ENCODE assay signal across 8 mouse cellular contexts in genomic region chr5:125433793-125434337, GRCm38 (mm10). TPM values are rescaled to one million over a fixed set of nuclear protein-coding genes. Genes with fewer than 3 reads are reported as not detected.
DNase-seq lines count a peak whose midpoint lies in the region; ATAC-seq and TF ChIP-seq lines count a peak whose summit lies in the region.

TSS of gene Dhx37 (minus strand) at chr5:125434121.

- ATAC-seq in G1E (ENCODE audit: extremely low read depth, insufficient number of reproducible peaks, low FRiP score, poor library complexity, severe bottlenecking), result peak; percentile 99
- ATAC-seq in forebrain, embryonic 16.5 days, result peak; percentile 97
- ATAC-seq in lung, embryonic 14.5 days (ENCODE audit: insufficient read depth), result peak; percentile 98

- H3K27me3 ChIP-seq in G1E (ENCODE audit: insufficient read depth, low read length), result no peaks in the 10 kb centered on the region
- H3K27me3 ChIP-seq in forebrain, embryonic 16.5 days (replicated peaks; ENCODE audit: control insufficient read depth, insufficient read depth, low read length), result no peaks in the 10 kb centered on the region
- no peaks in the 10 kb centered on the region for H3K27me3 ChIP-seq in lung, embryonic 14.5 days (ENCODE audit: insufficient read depth, low read length)
- no peaks in the 10 kb centered on the region for H3K27me3 ChIP-seq in thymus, adult 2 months (ENCODE audit: control insufficient read depth, insufficient read depth, low read length)

- intact Hi-C loops in heart, postnatal 36 days (cut with DNase I), result loop anchor here (2.0 kb wide), 1 partner anchor 19 kb away; no protein-coding TSS in a partner anchor

- peak; percentile 84 for TF ChIP-seq POLR2A in olfactory bulb, adult 2 months (IDR thresholded peaks at IDR 0.05; ENCODE audit: insufficient read depth, low read depth, low read length)
- peak; percentile 68 for TF ChIP-seq POLR2A in thymus, adult 2 months (IDR thresholded peaks at IDR 0.05; ENCODE audit: control insufficient read depth, extremely low read depth, insufficient read depth, low read length, poor library complexity)

- DNase-seq in G1E (ENCODE audit: low spot score), result peak; percentile 94
- DNase-seq in cerebellum, adult 18-20 months, result peak; percentile 94 to 96
- DNase-seq in heart, postnatal 36 days, result peak; percentile 90 to 92
- peak; percentile 94 for DNase-seq in layer of hippocampus, adult 2 months (ENCODE audit: low spot score in 2 of 2)
- peak; percentile 98 for DNase-seq in lung, embryonic 14.5 days
- DNase-seq in thymus, adult 2 months, result peak; percentile 89

- under 1% methylated on average over 46 of the region's 46 CpGs for WGBS in forebrain, embryonic 16.5 days
- WGBS in lung, embryonic 14.5 days, result under 1% methylated on average over 46 of the region's 46 CpGs
- under 1% methylated on average over 46 of the region's 46 CpGs for WGBS in olfactory bulb, adult 2 months
- WGBS in thymus, adult 2 months, result under 1% methylated on average over 46 of the region's 46 CpGs

- H3K4me3 ChIP-seq in G1E (ENCODE audit: low read depth, low read length), result peak within 1 kb of the TSS; percentile 94
- H3K4me3 ChIP-seq in forebrain, embryonic 16.5 days (replicated peaks; ENCODE audit: low read length), result peak within 1 kb of the TSS; percentile 99
- H3K4me3 ChIP-seq in layer of hippocampus, adult 2 months, result peak within 1 kb of the TSS; percentile 67
- peak within 1 kb of the TSS; percentile 92 for H3K4me3 ChIP-seq in lung, embryonic 14.5 days (ENCODE audit: low read depth, low read length)
- peak within 1 kb of the TSS; percentile 87 for H3K4me3 ChIP-seq in olfactory bulb, adult 2 months (ENCODE audit: insufficient read depth, low read depth, low read length)
- peak within 1 kb of the TSS; percentile 99 for H3K4me3 ChIP-seq in thymus, adult 2 months (ENCODE audit: control insufficient read depth, insufficient read depth, low read length)

- H3K36me3 ChIP-seq in G1E (replicated peaks), result peaks cover 40% of the 10 kb centered on the region
- peaks cover 24% of the 10 kb centered on the region for H3K36me3 ChIP-seq in forebrain, embryonic 16.5 days (ENCODE audit: control insufficient read depth, insufficient read depth)
- H3K36me3 ChIP-seq in lung, embryonic 14.5 days (ENCODE audit: insufficient read depth), result peaks cover 29% of the 10 kb centered on the region
- H3K36me3 ChIP-seq in thymus, adult 2 months (ENCODE audit: control insufficient read depth, insufficient read depth, low read length), result peaks cover 6% of the 10 kb centered on the region

- no peaks in the 10 kb centered on the region for H3K9me3 ChIP-seq in G1E (replicated peaks)
- no peaks in the 10 kb centered on the region for H3K9me3 ChIP-seq in forebrain, embryonic 16.5 days (ENCODE audit: control insufficient read depth, low read length)
- no peaks in the 10 kb centered on the region for H3K9me3 ChIP-seq in lung, embryonic 14.5 days (ENCODE audit: low read depth, low read length)

- TF ChIP-seq CTCF in G1E (IDR thresholded peaks at IDR 0.05; ENCODE audit: low read depth, low read length), result no peak
- TF ChIP-seq CTCF in layer of hippocampus, adult 2 months (conservative IDR thresholded peaks at IDR 0.05), result no peak
- no peak for TF ChIP-seq CTCF in lung, embryonic 14.5 days (IDR thresholded peaks at IDR 0.05; ENCODE audit: low read depth)
- no peak for TF ChIP-seq CTCF in olfactory bulb, adult 2 months (IDR thresholded peaks at IDR 0.05; ENCODE audit: insufficient read depth, low read depth, low read length)
- no peak for TF ChIP-seq CTCF in thymus, adult 2 months (IDR thresholded peaks at IDR 0.05; ENCODE audit: borderline replicate concordance, control insufficient read depth, extremely low read depth, insufficient read depth, low read length, poor library complexity)

- peak within 1 kb of the TSS; percentile 97 for H3K4me2 ChIP-seq in forebrain, embryonic 16.5 days (ENCODE audit: low read length)
- H3K4me2 ChIP-seq in lung, embryonic 14.5 days, result peak within 1 kb of the TSS; percentile 97

- peak within 1 kb of the TSS; percentile 87 for H3K9ac ChIP-seq in forebrain, embryonic 16.5 days (replicated peaks; ENCODE audit: low read depth, low read length)
- peak within 1 kb of the TSS; percentile 91 for H3K9ac ChIP-seq in lung, embryonic 14.5 days

- H3K27ac ChIP-seq in forebrain, embryonic 16.5 days (ENCODE audit: low read length), result peak within 1 kb of the TSS; percentile 72
- H3K27ac ChIP-seq in layer of hippocampus, adult 2 months, result peak within 1 kb of the TSS; percentile 76
- H3K27ac ChIP-seq in lung, embryonic 14.5 days (ENCODE audit: low read depth), result peak within 1 kb of the TSS; percentile 54; the same call in 1 of the 2 replicates
- no peak within 1 kb of the TSS for H3K27ac ChIP-seq in olfactory bulb, adult 2 months (ENCODE audit: insufficient read depth, low read depth, low read length)
- H3K27ac ChIP-seq in thymus, adult 2 months (ENCODE audit: control insufficient read depth, insufficient read depth, low read length), result no peak within 1 kb of the TSS

- H3K4me1 ChIP-seq in G1E (ENCODE audit: insufficient read depth, low read depth, low read length), result peaks cover 24% of the 10 kb centered on the region
- peaks cover 11% of the 10 kb centered on the region for H3K4me1 ChIP-seq in forebrain, embryonic 16.5 days (replicated peaks; ENCODE audit: control insufficient read depth, insufficient read depth, low read length)
- peaks cover 6% of the 10 kb centered on the region; the same call in 1 of the 2 replicates for H3K4me1 ChIP-seq in lung, embryonic 14.5 days (ENCODE audit: insufficient read depth)
- H3K4me1 ChIP-seq in olfactory bulb, adult 2 months (ENCODE audit: control insufficient read depth, insufficient read depth, low read length), result peaks cover 3% of the 10 kb centered on the region; the same call in 1 of the 2 replicates
- peaks cover 7% of the 10 kb centered on the region for H3K4me1 ChIP-seq in thymus, adult 2 months (replicated peaks; ENCODE audit: control insufficient read depth, insufficient read depth, low read length)

RNA-seq across cellular contexts. Expression of gene Dhx37, which starts in this region (rescaled TPM):
- total RNA-seq in G1E (2014; fragmentation: Nextera tagmentation) (29.0 and 30.3 TPM in 2 replicates), G1E (2017) (32.2 and 36.5 TPM in 2 replicates)
- 112 and 117 TPM in 2 replicates for polyA plus RNA-seq in G1E (2012)
- 10.5 and 13.5 TPM in 2 replicates for polyA plus RNA-seq in forebrain, embryonic 16.5 days (2015; fragmentation: Nextera tagmentation; extraction: Ambion mirVana)
- total RNA-seq in heart, postnatal 36 days (2021), result 10 to 100 TPM; 11.4 to 11.7 TPM
- 10 to 100 TPM; 15.2 to 15.6 TPM for total RNA-seq in layer of hippocampus, adult 2 months (2021)
- polyA plus RNA-seq in lung, embryonic 14.5 days (2014; fragmentation: Nextera tagmentation; extraction: Ambion mirVana), result 11.9 and 13.3 TPM in 2 replicates
- polyA plus RNA-seq in olfactory bulb, adult 2 months (2012; ENCODE audit: insufficient read depth, insufficient read length, low replicate concordance, missing spikeins), result not detected in 2 replicates
- 31.7 and 32.4 TPM in 2 replicates for polyA plus RNA-seq in thymus, adult 2 months (2012; rRNA removed)

Comparison
In these comparisons a context has a peak if more than half of its experiments do, and no peak if none do; other contexts are left out.
1. RNA of gene Dhx37 (polyA plus RNA-seq): 112 to 117 TPM in G1E, 31.7 to 32.4 TPM in thymus, adult 2 months, 10.5 to 13.5 TPM in forebrain, embryonic 16.5 days and 11.9 to 13.3 TPM in lung, embryonic 14.5 days; not detected in olfactory bulb, adult 2 months; every median in the first group is over 10 times any median in the second.
2. H3K27ac ChIP-seq: peak in forebrain, embryonic 16.5 days (single experiment), layer of hippocampus, adult 2 months (single experiment) and lung, embryonic 14.5 days (single experiment); none in olfactory bulb, adult 2 months (single experiment) and thymus, adult 2 months (single experiment).
3. Peak in every context shown above with its lines, with median percentiles within 50 percentile points of each other: ATAC-seq, DNase-seq and H3K4me3 ChIP-seq.